Mouse (Mus musculus): ENCODE measurements around the gene Prkn. TPM values are rescaled to one million over a fixed set of nuclear protein-coding genes. Genes with fewer than 3 reads are reported as not detected.

Gene Prkn
- polyA plus RNA-seq, 1 experiment from 2014 or later = 2.8 TPM

DNA sequence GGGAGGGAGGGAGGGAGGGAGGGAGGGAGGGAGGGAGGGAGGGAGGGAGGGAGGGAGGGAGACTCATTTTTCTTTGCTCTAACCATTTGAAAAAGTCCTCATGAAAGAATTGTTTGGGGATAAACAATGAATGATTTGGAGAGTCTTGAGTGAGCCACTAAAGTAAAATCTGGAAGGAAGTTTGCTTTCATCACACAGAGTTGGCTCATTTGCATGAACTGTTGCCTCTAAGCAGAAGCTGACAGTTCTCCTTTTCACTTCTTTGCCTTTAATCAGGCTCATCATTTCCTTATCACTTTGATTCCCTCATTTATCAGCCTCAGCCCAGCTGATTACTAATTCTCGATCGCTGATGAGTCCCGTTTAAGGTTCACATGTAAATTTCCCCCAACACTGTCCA, 816.7 kb downstream of the Prkn start:
- no peak overlapping the region for H3K27ac ChIP-seq (replicated peaks)
- no peaks in the 10 kb centered on the region for H3K36me3 ChIP-seq
- H3K9ac ChIP-seq = no peak overlapping the region
- no peak overlapping the region for H3K4me3 ChIP-seq (replicated peaks)
- no peaks in the 10 kb centered on the region for H3K27me3 ChIP-seq
- no peak overlapping the region for H3K4me2 ChIP-seq (replicated peaks)
- whole genome bisulfite sequencing = 89% methylated on average over 3 of the region's 3 CpGs
- ATAC-seq (ENCODE audit: insufficient number of reproducible peaks, low FRiP score, low TSS enrichment, low read depth) = no peak
- no peaks in the 10 kb centered on the region for H3K9me3 ChIP-seq (replicated peaks)
- H3K4me1 ChIP-seq = no peaks in the 10 kb centered on the region

DNA sequence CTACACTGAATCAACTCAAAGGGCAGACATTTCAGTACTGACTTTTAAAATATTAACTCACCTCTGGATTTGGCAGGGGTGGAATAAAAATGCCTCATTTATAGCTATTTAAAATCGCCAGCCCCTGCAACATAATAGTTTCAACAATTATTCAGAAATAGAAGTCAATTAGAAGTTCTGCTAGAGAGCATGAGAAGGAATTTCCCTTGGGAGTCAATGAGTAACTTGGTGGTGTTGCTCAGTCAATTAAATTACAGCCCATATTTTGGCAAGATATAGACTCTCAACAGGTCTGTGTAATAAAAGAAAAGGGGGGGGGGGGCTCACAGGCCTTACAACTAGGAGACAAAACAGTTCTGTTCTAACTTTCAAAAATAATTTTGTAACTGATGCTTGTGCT, 821.7 kb downstream of the Prkn start:
- no peak for ATAC-seq (ENCODE audit: insufficient number of reproducible peaks, low FRiP score, low TSS enrichment, low read depth)
- Histone ChIP-seq H3K9me3 (replicated peaks) (no peaks in the 10 kb centered on the region), H3K36me3 (no peaks in the 10 kb centered on the region), H3K27ac (replicated peaks) (no peak overlapping the region), H3K4me2 (replicated peaks) (no peak overlapping the region), H3K9ac (no peak overlapping the region), H3K4me3 (replicated peaks) (no peak overlapping the region), H3K4me1 (0 out of 2 replicates have a peak, but pooled peaks cover 6% of the 10 kb centered on the region), H3K27me3 (0 out of 2 replicates have a peak, but pooled peaks cover 2% of the 10 kb centered on the region)
- WGBS = 69% methylated on average over 1 of the region's 1 CpGs

- WGBS = 86% methylated on average over 7 of the region's 7 CpGs
- Histone ChIP-seq H3K4me1 (0 out of 2 replicates have a peak, but pooled peaks cover 6% of the 10 kb centered on the region), H3K9ac (no peak overlapping the region), H3K4me3 (replicated peaks) (no peak overlapping the region), H3K27ac (replicated peaks) (no peak overlapping the region), H3K9me3 (replicated peaks) (no peaks in the 10 kb centered on the region), H3K4me2 (replicated peaks) (no peak overlapping the region), H3K36me3 (no peaks in the 10 kb centered on the region), H3K27me3 (0 out of 2 replicates have a peak, but pooled peaks cover 2% of the 10 kb centered on the region)
- no peak for ATAC-seq (ENCODE audit: insufficient number of reproducible peaks, low FRiP score, low TSS enrichment, low read depth)
Measured at GRCm38 (mm10) chr17:11663437-11663836, 823.3 kb downstream of the Prkn start.

GRCm38 (mm10) chr17:11664610-11665345, 824.6 kb downstream of the Prkn start:
- peak overlapping the region; percentile 39 for H3K4me2 ChIP-seq (replicated peaks)
- H3K4me3 ChIP-seq (replicated peaks) = peak overlapping the region; percentile 21
- H3K27ac ChIP-seq (replicated peaks) = no peak overlapping the region
- ATAC-seq (ENCODE audit: insufficient number of reproducible peaks, low FRiP score, low TSS enrichment, low read depth) = no peak
- 0 out of 2 replicates have a peak, but pooled peaks cover 2% of the 10 kb centered on the region for H3K27me3 ChIP-seq
- H3K36me3 ChIP-seq = no peaks in the 10 kb centered on the region
- H3K9me3 ChIP-seq (replicated peaks) = no peaks in the 10 kb centered on the region
- 26% methylated on average over 20 of the region's 20 CpGs for WGBS
- 0 out of 2 replicates have a peak, but pooled peaks cover 6% of the 10 kb centered on the region for H3K4me1 ChIP-seq
- no peak overlapping the region for H3K9ac ChIP-seq

DNA sequence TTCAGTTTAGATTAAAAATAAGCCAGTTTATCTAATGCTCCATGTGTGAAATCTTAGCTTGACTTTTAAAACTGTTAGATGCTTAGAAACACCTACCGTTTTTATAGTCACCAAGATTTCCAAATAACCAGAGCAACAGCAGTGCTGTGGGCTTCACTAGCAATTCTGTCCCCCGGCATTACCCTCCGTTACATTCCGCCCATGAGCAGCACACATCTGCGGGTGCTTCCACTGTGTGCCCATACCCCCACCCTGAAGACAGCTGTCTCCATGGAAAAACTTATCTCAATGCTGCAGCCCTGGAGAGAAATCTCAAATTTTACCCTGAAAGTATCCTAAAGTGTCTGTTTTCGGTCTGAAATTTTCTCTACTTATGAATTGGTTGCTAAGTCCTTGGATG, 839.5 kb downstream of the Prkn start:
- Histone ChIP-seq H3K4me1 (no peaks in the 10 kb centered on the region), H3K9me3 (replicated peaks) (no peaks in the 10 kb centered on the region), H3K36me3 (no peaks in the 10 kb centered on the region), H3K4me2 (replicated peaks) (no peak overlapping the region), H3K4me3 (replicated peaks) (no peak overlapping the region), H3K27me3 (no peaks in the 10 kb centered on the region), H3K9ac (no peak overlapping the region), H3K27ac (replicated peaks) (no peak overlapping the region)
- no peak for ATAC-seq (ENCODE audit: insufficient number of reproducible peaks, low FRiP score, low TSS enrichment, low read depth)
- 84% methylated on average over 6 of the region's 6 CpGs for WGBS

DNA sequence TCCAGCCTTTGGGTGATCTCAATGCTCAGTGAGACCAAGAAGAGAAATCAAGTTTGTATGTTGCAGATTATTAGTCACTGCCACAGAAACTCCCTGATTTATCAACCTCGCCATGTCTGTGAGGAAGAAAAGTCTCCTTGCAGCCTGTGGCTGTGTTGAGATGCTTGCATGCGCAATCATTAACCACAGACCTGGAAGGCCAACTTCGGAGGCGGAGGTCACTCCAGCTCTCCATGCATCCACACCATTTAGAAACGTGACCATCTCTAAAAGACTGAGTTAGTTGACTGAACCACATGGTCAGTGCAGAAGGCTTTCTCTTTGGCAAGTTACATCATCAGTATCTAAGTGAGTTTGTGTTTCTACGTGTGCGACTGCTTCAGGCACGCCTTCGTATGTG, 840.3 kb downstream of the Prkn start:
- no peaks in the 10 kb centered on the region for H3K36me3 ChIP-seq
- no peaks in the 10 kb centered on the region for H3K9me3 ChIP-seq (replicated peaks)
- no peaks in the 10 kb centered on the region for H3K27me3 ChIP-seq
- no peak overlapping the region for H3K9ac ChIP-seq
- H3K4me1 ChIP-seq = no peaks in the 10 kb centered on the region
- no peak overlapping the region for H3K27ac ChIP-seq (replicated peaks)
- WGBS = 81% methylated on average over 9 of the region's 9 CpGs
- no peak for ATAC-seq (ENCODE audit: insufficient number of reproducible peaks, low FRiP score, low TSS enrichment, low read depth)
- H3K4me2 ChIP-seq (replicated peaks) = no peak overlapping the region
- H3K4me3 ChIP-seq (replicated peaks) = no peak overlapping the region

DNA sequence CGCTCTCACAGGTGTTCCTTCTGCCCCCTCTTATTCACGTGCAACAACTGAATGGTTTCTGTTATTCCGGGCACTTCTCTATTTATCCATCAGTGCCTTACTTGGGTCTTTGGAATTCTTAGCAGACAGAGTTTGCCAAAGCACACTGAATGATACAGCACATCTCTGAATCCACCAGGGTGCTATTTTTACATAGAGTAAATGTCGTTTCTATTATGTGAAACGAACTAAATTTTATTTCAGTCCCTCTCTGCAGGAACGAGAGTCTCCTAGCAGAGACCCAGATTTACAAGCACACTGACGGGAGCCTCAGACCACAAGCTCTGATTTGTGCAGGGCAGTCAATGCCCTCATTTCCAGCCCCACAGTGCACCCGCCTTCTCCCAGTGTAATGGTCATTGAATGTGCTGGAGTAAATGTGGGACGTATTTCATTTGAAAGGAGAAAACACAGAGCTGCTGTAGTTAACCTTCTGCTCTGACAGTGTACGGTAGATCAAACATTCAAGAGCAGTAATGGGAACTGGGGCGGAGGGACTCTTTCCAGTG, 841.7 kb downstream of the Prkn start:
- no peak overlapping the region for H3K9ac ChIP-seq
- ATAC-seq (ENCODE audit: insufficient number of reproducible peaks, low FRiP score, low TSS enrichment, low read depth) = no peak
- H3K27me3 ChIP-seq = no peaks in the 10 kb centered on the region
- no peak overlapping the region for H3K27ac ChIP-seq (replicated peaks)
- no peaks in the 10 kb centered on the region for H3K36me3 ChIP-seq
- no peaks in the 10 kb centered on the region for H3K9me3 ChIP-seq (replicated peaks)
- H3K4me3 ChIP-seq (replicated peaks) = no peak overlapping the region
- WGBS = 57% methylated on average over 11 of the region's 11 CpGs
- no peaks in the 10 kb centered on the region for H3K4me1 ChIP-seq
- no peak overlapping the region for H3K4me2 ChIP-seq (replicated peaks)

DNA sequence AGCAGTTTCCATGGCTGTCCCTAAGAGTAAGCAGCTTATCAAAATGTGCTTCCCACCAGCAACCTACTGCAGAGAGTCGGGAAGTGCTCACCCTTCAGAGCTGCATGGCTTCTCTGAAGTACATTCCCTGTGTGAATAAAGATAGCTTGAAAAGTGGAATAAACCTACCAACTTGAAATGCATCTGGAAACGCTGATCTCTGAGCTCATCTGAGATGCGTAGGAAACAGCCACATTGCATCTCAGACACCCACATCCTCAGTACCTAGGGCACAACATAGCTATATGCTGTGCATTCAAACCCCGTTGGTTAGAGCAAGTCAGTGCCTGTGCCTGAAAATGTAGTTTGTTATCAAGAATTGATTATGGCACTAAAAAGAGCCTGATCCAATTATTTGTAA, 864.8 kb downstream of the Prkn start:
- Histone ChIP-seq H3K9ac (no peak overlapping the region), H3K36me3 (no peaks in the 10 kb centered on the region), H3K4me2 (replicated peaks) (no peak overlapping the region), H3K4me1 (no peaks in the 10 kb centered on the region), H3K27ac (replicated peaks) (no peak overlapping the region), H3K27me3 (no peaks in the 10 kb centered on the region), H3K4me3 (replicated peaks) (no peak overlapping the region), H3K9me3 (replicated peaks) (no peaks in the 10 kb centered on the region)
- no peak for ATAC-seq (ENCODE audit: insufficient number of reproducible peaks, low FRiP score, low TSS enrichment, low read depth)
- WGBS = 81% methylated on average over 4 of the region's 4 CpGs

DNA sequence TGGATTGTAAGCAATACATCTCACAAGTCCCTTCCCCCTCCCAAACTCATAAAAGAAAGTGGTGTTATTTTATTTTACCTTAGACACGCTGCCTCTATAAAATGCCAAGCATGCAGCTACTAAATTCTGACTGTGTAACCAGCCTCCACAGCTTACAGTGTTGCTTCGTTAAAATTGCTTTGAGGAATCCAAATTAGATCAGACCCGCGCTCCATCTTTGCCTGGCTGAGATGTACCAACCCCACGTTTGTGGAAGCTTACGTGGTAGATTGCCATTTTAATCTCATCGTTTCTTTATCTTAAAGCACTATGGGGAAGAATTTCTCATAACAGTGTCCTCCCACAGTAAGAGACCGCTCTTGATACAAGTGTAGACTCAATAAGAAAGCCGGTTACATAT, 865.6 kb downstream of the Prkn start:
- ATAC-seq (ENCODE audit: insufficient number of reproducible peaks, low FRiP score, low TSS enrichment, low read depth) = no peak
- no peak overlapping the region for H3K4me3 ChIP-seq (replicated peaks)
- H3K27ac ChIP-seq (replicated peaks) = no peak overlapping the region
- no peak overlapping the region for H3K4me2 ChIP-seq (replicated peaks)
- WGBS = 88% methylated on average over 9 of the region's 9 CpGs
- H3K9me3 ChIP-seq (replicated peaks) = no peaks in the 10 kb centered on the region
- no peak overlapping the region for H3K9ac ChIP-seq
- H3K27me3 ChIP-seq = no peaks in the 10 kb centered on the region
- H3K36me3 ChIP-seq = no peaks in the 10 kb centered on the region
- H3K4me1 ChIP-seq = no peaks in the 10 kb centered on the region

DNA sequence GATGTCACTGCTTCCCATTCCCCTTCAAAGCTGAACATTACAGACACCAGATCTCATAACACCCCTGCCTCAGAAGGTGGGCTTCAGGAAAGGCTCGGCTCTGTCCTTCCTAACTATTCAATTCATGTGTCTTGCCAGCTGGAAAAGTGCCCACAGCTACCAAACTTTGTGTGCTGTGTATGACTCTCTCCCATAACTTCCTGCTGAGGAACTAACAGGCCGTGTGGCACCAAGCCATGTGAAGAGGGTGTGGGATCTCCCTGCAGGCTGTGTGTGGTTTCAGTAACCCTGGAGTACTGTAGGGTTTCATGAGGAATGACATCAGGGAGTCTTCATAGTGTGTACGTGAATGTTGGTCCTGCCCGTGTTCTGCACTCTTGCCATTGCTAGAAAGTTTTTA, 871.9 kb downstream of the Prkn start:
- H3K4me2 ChIP-seq (replicated peaks) = no peak overlapping the region
- ATAC-seq (ENCODE audit: insufficient number of reproducible peaks, low FRiP score, low TSS enrichment, low read depth) = no peak; the same call in 1 of the 2 replicates
- 46% methylated on average over 4 of the region's 4 CpGs for WGBS
- no peaks in the 10 kb centered on the region for H3K4me1 ChIP-seq
- H3K9me3 ChIP-seq (replicated peaks) = no peaks in the 10 kb centered on the region
- H3K4me3 ChIP-seq (replicated peaks) = no peak overlapping the region
- no peak overlapping the region for H3K9ac ChIP-seq
- H3K36me3 ChIP-seq = no peaks in the 10 kb centered on the region
- H3K27ac ChIP-seq (replicated peaks) = no peak overlapping the region
- no peaks in the 10 kb centered on the region for H3K27me3 ChIP-seq

GRCm38 (mm10) chr17:11719801-11720200, 879.6 kb downstream of the Prkn start:
- Histone ChIP-seq H3K4me1 (no peaks in the 10 kb centered on the region), H3K4me2 (replicated peaks) (no peak overlapping the region), H3K4me3 (replicated peaks) (no peak overlapping the region), H3K9ac (no peak overlapping the region), H3K27me3 (no peaks in the 10 kb centered on the region), H3K27ac (replicated peaks) (no peak overlapping the region), H3K9me3 (replicated peaks) (no peaks in the 10 kb centered on the region), H3K36me3 (no peaks in the 10 kb centered on the region)
- WGBS = 85% methylated on average over 6 of the region's 6 CpGs
- no peak for ATAC-seq (ENCODE audit: insufficient number of reproducible peaks, low FRiP score, low TSS enrichment, low read depth)

- Histone ChIP-seq H3K4me2 (replicated peaks) (no peak overlapping the region), H3K27ac (replicated peaks) (no peak overlapping the region), H3K9ac (no peak overlapping the region), H3K27me3 (no peaks in the 10 kb centered on the region), H3K9me3 (replicated peaks) (no peaks in the 10 kb centered on the region), H3K36me3 (no peaks in the 10 kb centered on the region), H3K4me3 (replicated peaks) (no peak overlapping the region), H3K4me1 (no peaks in the 10 kb centered on the region)
- ATAC-seq (ENCODE audit: insufficient number of reproducible peaks, low FRiP score, low TSS enrichment, low read depth) = no peak
- WGBS = 40% methylated on average over 5 of the region's 5 CpGs
Measured at GRCm38 (mm10) chr17:11721906-11722305, 881.7 kb downstream of the Prkn start.
